ENCODE assay signal across 21 mouse cellular contexts in the genomic region with DNA sequence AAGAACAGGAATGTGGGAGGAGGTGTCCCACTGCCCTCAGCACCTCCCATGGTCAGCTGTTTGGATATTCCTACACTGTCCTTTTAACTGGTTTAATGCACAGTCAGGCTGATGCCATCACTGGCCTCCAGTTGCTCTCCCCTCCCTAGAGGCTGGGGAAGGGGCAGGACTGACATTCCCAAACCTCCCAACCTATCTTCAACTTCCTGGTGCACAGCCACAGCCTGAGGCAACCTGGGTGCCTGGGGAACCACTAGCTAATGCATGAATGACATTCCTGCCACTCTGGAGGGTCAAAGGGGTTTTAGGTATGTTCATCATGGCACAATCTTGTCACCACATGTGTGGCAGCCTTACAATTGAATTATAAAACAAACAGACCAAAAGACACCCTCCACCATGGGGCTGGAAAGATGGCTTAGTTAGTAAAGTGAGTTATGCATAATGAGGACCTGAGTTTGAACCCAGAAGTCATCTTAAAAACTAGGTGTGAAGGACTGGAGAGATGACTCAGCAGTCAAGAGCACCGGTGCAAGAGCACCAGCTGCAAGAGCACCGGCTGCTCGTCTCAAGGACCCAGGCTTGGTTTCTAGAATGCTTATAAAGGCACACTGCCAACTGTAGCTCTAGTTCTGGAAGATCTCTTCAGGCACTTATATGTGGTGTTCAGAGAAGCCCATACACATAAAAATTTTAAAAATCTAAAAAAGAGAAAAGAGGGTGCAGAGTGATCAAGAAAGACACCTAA. TPM values are rescaled to one million over a fixed set of nuclear protein-coding genes. Genes with fewer than 3 reads are reported as not detected.
DNase-seq lines count a peak whose midpoint lies in the region; ATAC-seq lines count a peak whose summit lies in the region.
"Had no signal": no experiment of that assay in that cellular context is flagged by ENCODE, and none has a peak within 500 bp of the region (broad histone marks: within the 10 kb centered on the region; RNA-seq: fewer than 3 reads in every experiment).

No protein-coding gene starts in this region.

- WGBS in heart, embryonic 12.5 days: 29% methylated on average over 3 of the region's 3 CpGs
- 27% methylated on average over 3 of the region's 3 CpGs for WGBS in liver, embryonic 15.5 days (ENCODE audit: insufficient replicate concordance)

- intact Hi-C loops in heart, postnatal 25 days (cut with DNase I): no loop called here
- intact Hi-C loops in left cerebral cortex, postnatal 25 days (cut with DNase I): no loop called here

- DNase-seq in heart, postnatal 25 days (ENCODE audit: low spot score): no peak
- DNase-seq in A20 (ENCODE audit: low read depth, low spot score): peak; percentile 20
- peak; percentile 40 for DNase-seq in c-Kit-negative CD71-positive TER-119-positive erythroid progenitor cells, embryonic 14.5 days (ENCODE audit: low read depth, low spot score)
- DNase-seq in Muller cell, postnatal 12 days (ENCODE audit: inconsistent ontology term): no peak
- DNase-seq in left cerebral cortex, postnatal 25 days (ENCODE audit: low spot score in 2 of 2): no peak
- DNase-seq in cerebellum, postnatal 25 days: no peak
- DNase-seq: adrenal gland, adult 8-10 months; B cell, adult 2 months; cerebellum, adult 9-11 months; gastrocnemius, adult 2 months; kidney, adult 11 months; midbrain, embryonic 14.5 days; right cerebral cortex, postnatal 14 days had no signal

- H3K27ac ChIP-seq in heart, embryonic 12.5 days (ENCODE audit: poor library complexity, severe bottlenecking): no peak overlapping the region
- peak overlapping the region; percentile 88 for H3K27ac ChIP-seq in liver, embryonic 15.5 days (replicated peaks)
- H3K27ac ChIP-seq: embryonic facial prominence, embryonic 13.5 days; gastrocnemius, adult 2 months; heart, embryonic 13.5 days; kidney, postnatal 0 days had no signal

- no peak overlapping the region for H3K4me2 ChIP-seq in heart, embryonic 12.5 days
- H3K4me2 ChIP-seq in liver, embryonic 15.5 days: peak overlapping the region; percentile 66; the same call in 1 of the 2 replicates
- H3K4me2 ChIP-seq: embryonic facial prominence, embryonic 13.5 days; heart, embryonic 13.5 days had no signal

- H3K9me3 ChIP-seq in heart, embryonic 12.5 days (replicated peaks): no peaks in the 10 kb centered on the region
- no peaks in the 10 kb centered on the region for H3K9me3 ChIP-seq in liver, embryonic 15.5 days (replicated peaks)
- H3K9me3 ChIP-seq: embryonic facial prominence, embryonic 13.5 days; heart, embryonic 13.5 days had no signal

- H3K27me3 ChIP-seq in heart, embryonic 12.5 days (replicated peaks): no peaks in the 10 kb centered on the region
- peaks cover 3% of the 10 kb centered on the region; the same call in 1 of the 2 replicates for H3K27me3 ChIP-seq in liver, embryonic 15.5 days
- H3K27me3 ChIP-seq: embryonic facial prominence, embryonic 13.5 days; heart, embryonic 13.5 days had no signal

- peak; percentile 63 for ATAC-seq in heart, embryonic 12.5 days (ENCODE audit: insufficient number of reproducible peaks, low FRiP score)
- no peak for ATAC-seq in liver, embryonic 15.5 days (ENCODE audit: insufficient read depth)

- H3K9ac ChIP-seq in heart, embryonic 12.5 days: no peak overlapping the region
- no peak overlapping the region for H3K9ac ChIP-seq in liver, embryonic 15.5 days
- H3K9ac ChIP-seq: embryonic facial prominence, embryonic 13.5 days had no signal

- no peak overlapping the region for H3K4me3 ChIP-seq in heart, embryonic 12.5 days
- H3K4me3 ChIP-seq in liver, embryonic 15.5 days (replicated peaks): no peak overlapping the region
- H3K4me3 ChIP-seq: embryonic facial prominence, embryonic 13.5 days; gastrocnemius, adult 2 months; heart, embryonic 13.5 days; megakaryocyte, embryonic 14.5 days had no signal

- peaks cover 9% of the 10 kb centered on the region; the same call in 1 of the 2 replicates for H3K4me1 ChIP-seq in heart, embryonic 12.5 days (replicated peaks)
- peaks cover 50% of the 10 kb centered on the region for H3K4me1 ChIP-seq in liver, embryonic 15.5 days (replicated peaks)
- H3K4me1 ChIP-seq: embryonic facial prominence, embryonic 13.5 days had no signal

- H3K36me3 ChIP-seq in heart, embryonic 12.5 days: no peaks in the 10 kb centered on the region
- H3K36me3 ChIP-seq in liver, embryonic 15.5 days (replicated peaks): no peaks in the 10 kb centered on the region
- H3K36me3 ChIP-seq: embryonic facial prominence, embryonic 13.5 days; heart, embryonic 13.5 days had no signal

RNA-seq across cellular contexts. Expression of a gene that starts 7.3 kb away (rescaled TPM):
- 7.0 and 7.7 TPM in 2 replicates for polyA plus RNA-seq in heart, embryonic 12.5 days (2016; fragmentation: Nextera tagmentation; extraction: Ambion mirVana)
- total RNA-seq in heart, postnatal 25 days (2021): 1 to 10 TPM in 1 of 2 experiments, under 1 TPM in 1; 0.34 to 1.5 TPM
- 80.3 and 82.2 TPM in 2 replicates for polyA plus RNA-seq in liver, embryonic 15.5 days (2015; fragmentation: Nextera tagmentation; extraction: Ambion mirVana)
- total RNA-seq in left cerebral cortex, postnatal 25 days (2021): under 1 TPM in 1 of 2 experiments, not detected in 1; 0.23 TPM

RNA-seq across cellular contexts. Expression of a gene that starts 28.5 kb away (rescaled TPM):
- 0.23 and 0.31 TPM in 2 replicates for polyA plus RNA-seq in heart, embryonic 12.5 days (2016; fragmentation: Nextera tagmentation; extraction: Ambion mirVana)
- not detected for total RNA-seq in heart, postnatal 25 days (2021)
- 0.25 and 0.44 TPM in 2 replicates for polyA plus RNA-seq in liver, embryonic 15.5 days (2015; fragmentation: Nextera tagmentation; extraction: Ambion mirVana)
- not detected for total RNA-seq in left cerebral cortex, postnatal 25 days (2021)
- total RNA-seq: gastrocnemius, adult 2 months; hematopoietic stem cell, adult 5-6 weeks; liver, adult 2 months had no signal
- polyA plus RNA-seq: liver, adult 2 months had no signal

RNA-seq across cellular contexts. Expression of a gene that starts 55.0 kb away (rescaled TPM):
- 701 and 712 TPM in 2 replicates for polyA plus RNA-seq in heart, embryonic 12.5 days (2016; fragmentation: Nextera tagmentation; extraction: Ambion mirVana)
- 100 to 1,000 TPM; 424 to 455 TPM for total RNA-seq in heart, postnatal 25 days (2021)
- polyA plus RNA-seq in liver, embryonic 15.5 days (2015; fragmentation: Nextera tagmentation; extraction: Ambion mirVana): 132 and 141 TPM in 2 replicates
- total RNA-seq in left cerebral cortex, postnatal 25 days (2021): 100 to 1,000 TPM; 407 to 414 TPM

Comparison
In these comparisons a context has a peak if more than half of its experiments do, and no peak if none do; other contexts are left out.
1. DNase-seq: peak in A20 (single experiment) and c-Kit-negative CD71-positive TER-119-positive erythroid progenitor cells, embryonic 14.5 days (single experiment); none in heart, postnatal 25 days (single experiment), Muller cell, postnatal 12 days (single experiment), left cerebral cortex, postnatal 25 days (0 of 2) and cerebellum, postnatal 25 days (0 of 2).